In the genomic region with DNA sequence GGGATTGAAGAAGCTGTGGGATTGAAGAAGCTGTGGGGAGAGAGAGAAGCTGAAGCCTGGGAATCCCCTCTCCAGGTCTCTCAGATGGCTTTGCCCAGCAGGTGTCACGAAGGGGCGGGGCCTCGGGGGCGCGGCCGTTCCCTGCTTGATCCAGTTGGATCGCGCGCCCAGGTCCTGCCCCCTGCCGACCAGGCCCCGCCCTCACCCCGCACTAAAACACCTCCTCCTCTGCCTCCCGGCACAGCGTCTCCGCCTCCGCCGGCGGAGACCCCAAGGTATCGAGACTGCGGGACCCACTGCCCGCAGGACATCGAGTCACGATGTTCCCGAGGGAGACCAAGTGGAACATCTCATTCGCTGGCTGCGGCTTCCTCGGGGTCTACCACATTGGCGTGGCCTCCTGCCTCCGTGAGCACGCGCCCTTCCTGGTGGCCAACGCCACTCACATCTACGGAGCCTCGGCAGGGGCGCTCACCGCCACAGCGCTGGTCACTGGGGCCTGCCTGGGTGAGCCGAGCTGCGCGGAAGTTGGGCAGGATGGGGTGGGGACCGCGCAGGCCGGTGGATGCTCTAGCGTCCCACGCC, we compare ENCODE assay signal across 8 mouse cellular contexts. TPM values are rescaled to one million over a fixed set of nuclear protein-coding genes. Genes with fewer than 3 reads are reported as not detected.
DNase-seq lines count a peak whose midpoint lies in the region; ATAC-seq and TF ChIP-seq lines count a peak whose summit lies in the region.

A gene (plus strand): TSS at position 232 of the 585 bp plus-strand sequence.

- peak within 1 kb of the TSS; percentile 76 for H3K4me2 ChIP-seq in heart, embryonic 12.5 days
- peak within 1 kb of the TSS; percentile 72 for H3K4me2 ChIP-seq in kidney, postnatal 0 days (ENCODE audit: low read length)
- H3K4me2 ChIP-seq in liver, embryonic 13.5 days, result peak within 1 kb of the TSS; percentile 100
- peak within 1 kb of the TSS; percentile 93 for H3K4me2 ChIP-seq in stomach, embryonic 14.5 days (replicated peaks; ENCODE audit: low read depth, low read length)

- H3K36me3 ChIP-seq in erythroblast, embryonic 14.5 days (ENCODE audit: control insufficient read depth), result peaks cover 43% of the 10 kb centered on the region
- H3K36me3 ChIP-seq in heart, embryonic 12.5 days, result peaks cover 42% of the 10 kb centered on the region
- H3K36me3 ChIP-seq in kidney, postnatal 0 days (ENCODE audit: insufficient read depth, low read length), result peaks cover 24% of the 10 kb centered on the region
- H3K36me3 ChIP-seq in liver, embryonic 13.5 days, result peaks cover 23% of the 10 kb centered on the region
- H3K36me3 ChIP-seq in stomach, embryonic 14.5 days (ENCODE audit: control insufficient read depth, insufficient read depth, low read length), result peaks cover 27% of the 10 kb centered on the region

- H3K27me3 ChIP-seq in erythroblast, embryonic 14.5 days (ENCODE audit: control insufficient read depth), result peaks cover 10% of the 10 kb centered on the region
- H3K27me3 ChIP-seq in heart, embryonic 12.5 days (replicated peaks), result peaks cover 8% of the 10 kb centered on the region; the same call in 1 of the 2 replicates
- H3K27me3 ChIP-seq in kidney, postnatal 0 days (ENCODE audit: insufficient read depth, low read length), result no peaks in the 10 kb centered on the region
- H3K27me3 ChIP-seq in liver, embryonic 13.5 days, result peaks cover 15% of the 10 kb centered on the region
- no peaks in the 10 kb centered on the region for H3K27me3 ChIP-seq in stomach, embryonic 14.5 days (ENCODE audit: control insufficient read depth, insufficient read depth, low read length)

- TF ChIP-seq CTCF in brain, embryonic 14.5 days (IDR thresholded peaks at IDR 0.05; ENCODE audit: borderline replicate concordance, extremely low read depth, insufficient read depth, insufficient read length), result no peak
- TF ChIP-seq CTCF in kidney, postnatal 0 days (IDR thresholded peaks at IDR 0.05; ENCODE audit: low read depth), result peak; percentile 45

- H3K27ac ChIP-seq in heart, embryonic 12.5 days (ENCODE audit: poor library complexity, severe bottlenecking), result peak within 1 kb of the TSS; percentile 83
- peak within 1 kb of the TSS; percentile 96 for H3K27ac ChIP-seq in kidney, postnatal 0 days
- peak within 1 kb of the TSS; percentile 91 for H3K27ac ChIP-seq in liver, embryonic 13.5 days
- H3K27ac ChIP-seq in stomach, embryonic 14.5 days (ENCODE audit: low read length), result peak within 1 kb of the TSS; percentile 55; the same call in 1 of the 2 replicates

- H3K9ac ChIP-seq in heart, embryonic 12.5 days, result peak within 1 kb of the TSS; percentile 75
- peak within 1 kb of the TSS; percentile 74 for H3K9ac ChIP-seq in kidney, postnatal 0 days (ENCODE audit: low read depth, low read length)
- H3K9ac ChIP-seq in liver, embryonic 13.5 days, result peak within 1 kb of the TSS; percentile 84
- peak within 1 kb of the TSS; percentile 48 for H3K9ac ChIP-seq in stomach, embryonic 14.5 days (replicated peaks; ENCODE audit: low read depth, low read length)

- TF ChIP-seq POLR2A in brain, embryonic 14.5 days (IDR thresholded peaks at IDR 0.05; ENCODE audit: borderline replicate concordance, extremely low read depth, insufficient read depth, insufficient read length, poor library complexity, severe bottlenecking), result peak; percentile 49; the same call in 1 of the 2 replicates

- 0% methylated on average over 45 of the region's 45 CpGs for WGBS in heart, embryonic 12.5 days
- 1% methylated on average over 38 of the region's 45 CpGs for WGBS in kidney, postnatal 0 days
- under 1% methylated on average over 41 of the region's 45 CpGs for WGBS in liver, embryonic 13.5 days (ENCODE audit: insufficient replicate concordance)
- under 1% methylated on average over 45 of the region's 45 CpGs for WGBS in stomach, embryonic 14.5 days

- peak; percentile 97 for DNase-seq in CD4-positive, CD25-positive, alpha-beta regulatory T cell, adult 2 months (ENCODE audit: low read depth, low spot score)
- DNase-seq in brain, embryonic 14.5 days (ENCODE audit: low read depth), result peak; percentile 94
- DNase-seq in kidney, postnatal 0 days (ENCODE audit: low spot score), result peak; percentile 96
- DNase-seq in liver, embryonic 13.5 days, result peak; percentile 93
- DNase-seq in natural killer cell, adult 2 months (ENCODE audit: low spot score in 2 of 2), result peak; percentile 90 to 92

- H3K4me3 ChIP-seq in erythroblast, embryonic 14.5 days (replicated peaks), result peak within 1 kb of the TSS; percentile 72
- H3K4me3 ChIP-seq in heart, embryonic 12.5 days, result peak within 1 kb of the TSS; percentile 62
- H3K4me3 ChIP-seq in kidney, postnatal 0 days (replicated peaks; ENCODE audit: low read depth, low read length), result peak within 1 kb of the TSS; percentile 74
- H3K4me3 ChIP-seq in liver, embryonic 13.5 days (replicated peaks), result peak within 1 kb of the TSS; percentile 84
- H3K4me3 ChIP-seq in stomach, embryonic 14.5 days (ENCODE audit: low read depth, low read length), result peak within 1 kb of the TSS; percentile 74

- H3K4me1 ChIP-seq in erythroblast, embryonic 14.5 days (ENCODE audit: control insufficient read depth), result peaks cover 55% of the 10 kb centered on the region
- H3K4me1 ChIP-seq in heart, embryonic 12.5 days (replicated peaks), result peaks cover 19% of the 10 kb centered on the region
- H3K4me1 ChIP-seq in kidney, postnatal 0 days (replicated peaks; ENCODE audit: insufficient read depth, low read length), result 0 out of 2 replicates have a peak, but pooled peaks cover 3% of the 10 kb centered on the region
- peaks cover 52% of the 10 kb centered on the region for H3K4me1 ChIP-seq in liver, embryonic 13.5 days (replicated peaks)
- peaks cover 8% of the 10 kb centered on the region; the same call in 1 of the 2 replicates for H3K4me1 ChIP-seq in stomach, embryonic 14.5 days (ENCODE audit: control insufficient read depth, insufficient read depth, low read length)

- H3K9me3 ChIP-seq in erythroblast, embryonic 14.5 days (ENCODE audit: control insufficient read depth, low read length), result no peaks in the 10 kb centered on the region
- H3K9me3 ChIP-seq in heart, embryonic 12.5 days (replicated peaks), result no peaks in the 10 kb centered on the region
- no peaks in the 10 kb centered on the region for H3K9me3 ChIP-seq in kidney, postnatal 0 days (replicated peaks; ENCODE audit: low read length)
- H3K9me3 ChIP-seq in liver, embryonic 13.5 days (replicated peaks), result no peaks in the 10 kb centered on the region
- no peaks in the 10 kb centered on the region for H3K9me3 ChIP-seq in stomach, embryonic 14.5 days (ENCODE audit: control insufficient read depth, low read depth, low read length)

- ATAC-seq in heart, embryonic 12.5 days (ENCODE audit: insufficient number of reproducible peaks, low FRiP score), result peak; percentile 90
- ATAC-seq in kidney, postnatal 0 days (replicated peaks; ENCODE audit: low FRiP score, low read depth), result peak; percentile 82
- ATAC-seq in liver, embryonic 13.5 days (ENCODE audit: low read depth), result peak; percentile 88
- peak; percentile 82 for ATAC-seq in stomach, embryonic 14.5 days (ENCODE audit: insufficient number of reproducible peaks, insufficient read depth, low FRiP score, low read depth)

RNA-seq across cellular contexts. Expression of the gene that starts here (rescaled TPM):
- 19.3 and 19.8 TPM in 2 replicates for polyA plus RNA-seq in brain, embryonic 14.5 days (2012; rRNA removed)
- 3.0 and 3.4 TPM in 2 replicates for polyA plus RNA-seq in erythroblast, embryonic 14.5 days (2012)
- 42.3 and 43.3 TPM in 2 replicates for polyA plus RNA-seq in heart, embryonic 12.5 days (2016; fragmentation: Nextera tagmentation; extraction: Ambion mirVana)
- 68.0 and 72.9 TPM in 2 replicates for polyA plus RNA-seq in kidney, postnatal 0 days (2015; fragmentation: Nextera tagmentation; extraction: Ambion mirVana)
- 11.9 and 13.8 TPM in 2 replicates for polyA plus RNA-seq in liver, embryonic 13.5 days (2015; fragmentation: Nextera tagmentation; extraction: Ambion mirVana)
- 21.7 and 26.0 TPM in 2 replicates for polyA plus RNA-seq in stomach, embryonic 14.5 days (2014; fragmentation: Nextera tagmentation; extraction: Ambion mirVana)

Comparison
In these comparisons a context has a peak if more than half of its experiments do, and no peak if none do; other contexts are left out.
1. Peak in every context shown above with its lines: DNase-seq, ATAC-seq, H3K4me3 ChIP-seq and H3K27ac ChIP-seq.